Mouse (Mus musculus) kidney, adult 9 months (tissue): ENCODE data around the gene Gm20388.
"Not testable (repeated sequence)": the region's sequence is repeated elsewhere in the genome, so short reads cannot be mapped to it uniquely, and the experiment has no call there.

Experiments used
- DNase-seq: peaks from one replicate; pipeline ENCODE4 v3.0.0; 2022

Gene Gm20388

DNA sequence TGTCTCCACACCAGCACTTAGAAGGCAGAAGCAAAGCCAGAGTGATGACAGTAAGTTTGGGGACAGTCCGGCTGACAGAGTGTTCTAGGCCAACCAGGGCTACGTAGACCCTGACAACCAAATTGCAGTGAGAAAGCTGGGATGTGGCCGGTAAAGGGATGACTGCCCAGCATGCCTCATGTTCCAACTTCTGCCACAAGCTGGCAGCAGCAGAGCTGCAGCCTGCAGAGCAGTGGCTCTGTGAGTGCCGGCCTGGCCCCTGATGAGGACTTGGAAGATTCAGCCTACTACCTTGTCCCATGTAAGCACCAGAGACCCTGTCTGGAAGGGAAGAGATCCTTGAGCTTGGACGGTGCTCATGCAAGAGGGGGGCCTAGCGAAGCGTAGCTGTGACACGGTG is 765.1 kb downstream of the Gm20388 start:
- DNase-seq, result no peak

DNA sequence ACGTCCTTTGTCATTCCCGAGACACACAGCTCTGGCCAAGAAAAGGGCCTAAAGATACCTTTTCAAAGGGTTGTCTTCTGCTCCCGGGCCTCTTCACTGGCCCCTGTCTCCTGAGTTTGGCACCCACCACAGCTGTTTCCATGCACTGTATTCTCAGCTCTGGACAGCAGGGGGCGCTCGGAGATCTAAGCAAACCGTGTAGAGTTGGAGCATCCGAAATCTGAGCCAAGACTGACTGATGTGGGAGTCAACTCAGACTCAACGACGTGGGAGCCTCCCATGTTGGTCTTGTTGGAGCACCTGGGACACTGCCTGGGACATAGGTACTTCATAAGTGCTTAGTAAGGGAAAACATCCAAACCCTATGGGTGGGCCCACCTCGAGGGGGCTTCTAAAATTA is 767.8 kb downstream of the Gm20388 start:
- peak; percentile 85 for DNase-seq

DNA sequence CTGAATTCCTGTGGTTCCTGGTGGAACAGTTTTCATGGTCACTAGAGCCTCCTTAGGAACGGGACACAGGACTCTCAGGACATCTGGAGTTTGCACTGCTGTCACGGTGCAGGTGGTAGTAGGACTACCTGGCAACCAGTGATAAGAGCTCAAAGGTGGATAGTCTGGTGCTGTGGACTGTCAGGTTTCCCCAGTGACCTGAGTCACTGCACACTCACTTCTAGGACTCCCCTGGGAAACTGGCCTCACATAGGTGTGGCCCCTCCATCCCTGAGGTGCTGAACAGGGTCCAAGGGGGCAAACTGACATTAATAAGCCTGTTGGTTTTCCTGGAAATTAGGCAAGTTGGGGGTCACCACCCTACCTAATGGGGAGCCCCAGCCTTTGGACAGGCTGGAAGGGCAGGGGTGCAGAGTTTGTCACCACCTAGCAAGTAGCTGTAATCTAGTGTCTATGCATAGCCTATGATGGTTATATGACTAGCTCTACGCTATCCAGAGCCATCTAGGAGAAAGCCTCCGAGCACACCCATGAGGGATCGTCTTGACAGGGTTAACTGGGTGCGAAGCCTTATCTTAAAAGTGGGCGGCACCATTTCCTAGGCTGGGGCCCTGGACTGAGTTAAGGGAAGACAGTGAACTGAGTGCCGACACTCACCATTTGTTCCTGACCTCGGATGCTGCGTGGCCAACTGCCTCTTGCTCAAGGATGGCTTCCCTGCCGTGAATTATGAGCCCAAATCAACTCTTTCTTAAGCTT is 769.2 kb downstream of the Gm20388 start:
- no peak for DNase-seq

DNA sequence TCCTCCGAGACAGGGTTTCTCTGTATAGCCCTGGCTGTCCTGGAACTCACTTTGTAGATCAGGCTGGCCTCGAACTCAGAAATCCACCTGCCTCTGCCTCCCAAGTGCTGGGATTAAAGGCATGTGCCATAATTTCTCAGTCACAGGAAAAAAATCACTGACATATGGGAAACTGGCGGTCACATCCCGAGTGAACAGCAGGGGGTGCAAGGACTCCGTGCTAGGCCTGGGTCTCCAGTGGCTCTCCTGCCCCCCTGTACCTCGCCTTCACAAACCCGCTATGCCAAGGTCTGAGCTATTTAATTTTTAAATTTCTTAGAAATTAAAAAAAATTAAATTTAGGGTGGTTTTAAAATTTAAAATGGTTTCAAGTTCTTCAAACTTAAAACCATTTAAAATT is 769.8 kb downstream of the Gm20388 start:
- DNase-seq, result not testable (repeated sequence)

DNA sequence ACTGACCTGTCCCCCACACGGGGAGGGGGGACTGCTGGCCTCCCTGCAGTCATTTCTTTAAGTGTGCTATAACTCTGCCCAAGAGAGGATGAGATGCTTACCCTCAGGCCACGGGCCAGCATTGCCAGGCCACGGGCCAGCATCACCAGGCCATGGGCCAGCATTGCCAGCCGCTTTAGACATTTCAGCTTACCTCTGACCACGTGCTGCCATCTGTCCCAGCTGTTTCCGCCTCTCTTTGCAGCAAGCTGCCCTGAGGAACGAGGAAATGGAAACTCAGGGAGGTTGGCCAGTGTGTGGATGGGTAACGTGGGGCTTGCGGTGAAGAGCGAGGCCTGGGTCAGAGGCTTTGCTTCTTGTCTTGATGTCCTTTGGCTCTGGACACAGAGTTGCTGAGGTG is 770.5 kb downstream of the Gm20388 start:
- no peak for DNase-seq

DNA sequence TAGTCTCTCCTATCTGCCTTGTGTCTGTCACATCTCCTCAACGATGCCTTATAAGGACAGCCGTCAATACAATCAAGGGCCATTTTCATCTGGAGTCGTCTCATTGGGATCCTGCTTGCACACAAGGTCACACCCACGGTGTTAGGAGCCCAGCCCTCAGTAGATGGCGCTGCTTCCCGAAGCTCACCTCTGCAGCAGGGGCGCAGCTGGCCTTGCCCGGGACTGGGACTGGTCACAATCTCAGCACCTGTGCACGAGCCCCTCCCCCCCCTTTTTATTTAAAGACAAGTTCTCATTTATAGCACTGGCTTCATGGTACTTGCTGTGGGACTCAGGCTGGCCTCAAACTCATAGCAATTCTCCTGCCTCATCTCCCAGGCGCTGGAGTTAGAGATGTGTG is 773.0 kb downstream of the Gm20388 start:
- DNase-seq, result peak; percentile 83

DNA sequence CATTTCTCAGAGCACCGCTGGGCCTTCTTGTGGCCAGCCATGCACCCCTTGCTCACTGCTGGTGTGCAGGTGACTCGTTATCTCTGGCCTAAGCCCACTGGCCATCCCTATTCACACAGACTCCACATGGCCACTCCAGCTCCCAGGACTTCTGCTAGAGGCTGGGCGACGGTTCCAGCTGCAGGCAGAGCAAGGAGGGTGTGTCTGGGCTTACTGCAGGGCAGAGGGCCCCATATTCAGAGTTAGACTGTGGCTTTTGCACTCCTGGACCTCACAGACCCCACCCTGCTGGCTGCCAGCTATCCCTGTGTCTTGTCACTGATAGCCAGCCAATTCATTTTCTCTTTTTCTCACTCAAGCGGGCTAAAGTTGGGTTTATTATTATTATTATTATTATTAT is 773.4 kb downstream of the Gm20388 start:
- DNase-seq, result no peak

DNA sequence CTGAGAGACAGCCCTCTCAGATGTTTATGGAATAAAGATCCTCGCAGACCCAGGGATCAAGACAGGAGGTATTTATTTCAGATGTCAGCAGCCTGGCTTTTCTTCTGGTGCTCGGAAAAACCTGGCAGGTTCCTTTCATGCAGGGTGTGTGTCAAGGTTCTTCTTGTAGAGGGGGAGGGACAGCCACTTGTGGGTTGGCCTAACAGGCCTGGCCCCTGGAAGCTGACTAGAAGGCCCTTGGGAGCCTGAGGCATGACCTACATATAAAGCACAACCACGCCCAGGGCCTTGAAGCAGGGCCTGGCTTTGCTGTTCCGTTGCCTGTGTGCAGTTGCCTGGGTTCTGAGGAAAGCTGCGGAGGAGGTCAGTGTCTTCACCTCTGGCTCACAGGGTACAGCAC is 774.5 kb downstream of the Gm20388 start:
- DNase-seq, result no peak

DNA sequence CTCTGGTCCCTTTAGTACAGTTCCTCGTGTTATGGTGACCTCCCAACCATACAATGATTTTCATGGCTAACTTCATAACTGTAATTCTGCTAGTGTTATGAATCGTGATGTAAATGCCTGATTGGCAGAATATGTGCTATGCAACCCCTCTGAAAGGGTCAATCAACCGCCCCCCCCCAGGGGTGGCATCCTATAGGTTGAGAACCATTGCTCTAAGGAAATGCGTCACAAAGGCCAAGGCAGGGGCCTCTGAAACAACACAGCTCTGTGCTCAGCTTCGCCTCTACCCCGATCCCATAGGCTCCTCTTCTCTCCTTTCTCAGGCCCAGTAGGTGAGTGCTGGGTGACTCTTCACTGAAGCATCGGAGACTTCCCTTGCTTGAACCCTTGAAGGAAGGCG is 775.0 kb downstream of the Gm20388 start:
- DNase-seq, result no peak

DNA sequence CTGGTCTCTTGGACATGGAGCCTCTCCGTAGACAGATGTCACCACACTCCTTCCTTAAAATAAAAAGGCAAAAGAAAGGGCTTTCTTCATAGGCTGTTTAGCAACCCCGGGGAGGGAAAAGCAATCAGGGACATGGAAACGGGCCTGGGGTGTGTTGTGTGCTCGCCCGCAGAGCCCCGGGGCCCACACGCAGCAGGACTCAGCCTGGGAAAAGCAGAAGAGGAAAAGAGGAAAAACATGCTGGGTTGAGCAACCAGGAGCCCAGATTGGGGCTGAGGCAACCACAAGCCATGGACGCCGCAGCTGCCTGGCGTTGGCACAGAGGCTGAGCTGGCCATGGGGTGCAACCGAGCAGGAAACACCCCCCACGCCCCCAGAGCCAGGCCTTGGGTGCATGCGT is 775.4 kb downstream of the Gm20388 start:
- no peak for DNase-seq

DNA sequence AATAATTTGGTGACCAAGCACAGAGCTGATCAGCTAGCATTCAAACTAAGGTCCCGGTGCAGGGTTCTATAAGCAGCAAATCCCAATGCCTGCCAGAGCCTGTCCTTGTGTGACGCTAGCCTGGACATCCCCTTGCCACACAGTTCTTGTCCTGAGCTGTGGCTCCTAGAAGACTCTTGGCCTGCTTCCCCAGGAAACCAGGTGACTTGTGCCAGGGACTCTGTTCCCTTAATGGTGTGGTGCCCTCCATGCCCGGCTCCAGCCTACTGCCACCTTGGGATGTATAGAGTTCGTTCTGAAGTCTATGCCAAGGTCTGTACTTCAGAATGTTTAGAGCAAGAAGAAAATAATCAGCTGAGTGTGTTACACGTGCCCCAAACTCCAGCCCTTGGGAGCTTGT is 775.9 kb downstream of the Gm20388 start:
- no peak for DNase-seq

DNA sequence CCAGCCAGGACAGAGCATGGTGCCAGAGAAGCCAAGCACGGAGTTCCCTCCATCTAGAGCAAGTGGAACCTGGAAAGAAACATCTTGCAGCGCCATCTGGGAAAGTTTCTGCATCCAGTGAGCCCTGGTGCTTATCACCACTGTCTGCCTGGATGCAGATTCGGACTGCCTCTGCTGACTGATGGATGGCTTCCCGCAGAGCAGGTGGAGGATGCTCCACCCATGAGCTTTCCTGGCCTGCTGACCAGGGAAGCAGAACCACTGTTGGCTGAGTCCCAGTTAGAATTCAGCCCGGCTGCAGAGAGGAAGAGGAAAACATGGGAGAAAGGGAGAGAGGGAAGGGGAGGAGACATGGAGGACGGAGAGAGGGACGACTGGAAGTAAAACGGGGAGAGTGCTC is 777.1 kb downstream of the Gm20388 start:
- peak; percentile 64 for DNase-seq

DNA sequence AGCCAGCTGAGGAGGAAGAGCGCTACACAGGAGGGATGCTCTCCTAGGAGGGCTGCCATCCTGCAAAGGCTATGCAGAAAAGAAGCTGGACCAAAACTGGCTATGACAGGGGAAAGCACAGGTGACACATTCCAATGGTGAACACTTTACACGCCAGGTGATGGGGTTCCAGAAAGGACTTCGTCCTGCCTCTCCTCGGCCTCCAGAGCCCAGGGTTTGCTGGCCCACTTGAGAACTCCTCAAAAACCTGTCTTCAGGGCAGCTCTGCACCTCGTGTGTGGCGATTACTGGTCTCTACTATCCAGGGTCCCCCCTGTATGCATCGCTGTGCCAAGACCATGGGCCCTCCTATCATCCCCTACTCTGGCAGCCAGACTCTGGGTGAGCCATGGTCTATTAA is 777.9 kb downstream of the Gm20388 start:
- DNase-seq, result no peak

DNA sequence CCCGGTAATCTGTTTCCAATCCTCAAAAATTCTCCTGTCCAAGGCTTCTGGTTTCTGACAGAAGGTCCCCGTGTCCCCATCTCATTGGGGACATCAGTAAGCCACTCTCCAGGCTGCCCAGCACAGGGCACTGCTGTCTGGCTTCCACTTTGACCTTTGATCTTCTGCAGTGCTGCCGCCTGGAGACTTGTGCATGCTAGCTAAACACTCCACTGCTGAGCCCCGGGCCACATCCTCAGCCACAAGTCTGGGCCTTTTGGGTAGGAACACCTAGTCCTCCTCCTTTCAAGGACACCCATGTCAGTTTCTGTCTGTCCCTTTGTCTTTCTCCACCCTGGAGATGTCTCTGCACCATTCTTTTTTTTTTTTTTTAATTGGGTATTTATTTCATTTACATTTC is 782.3 kb downstream of the Gm20388 start:
- DNase-seq, result no peak

DNA sequence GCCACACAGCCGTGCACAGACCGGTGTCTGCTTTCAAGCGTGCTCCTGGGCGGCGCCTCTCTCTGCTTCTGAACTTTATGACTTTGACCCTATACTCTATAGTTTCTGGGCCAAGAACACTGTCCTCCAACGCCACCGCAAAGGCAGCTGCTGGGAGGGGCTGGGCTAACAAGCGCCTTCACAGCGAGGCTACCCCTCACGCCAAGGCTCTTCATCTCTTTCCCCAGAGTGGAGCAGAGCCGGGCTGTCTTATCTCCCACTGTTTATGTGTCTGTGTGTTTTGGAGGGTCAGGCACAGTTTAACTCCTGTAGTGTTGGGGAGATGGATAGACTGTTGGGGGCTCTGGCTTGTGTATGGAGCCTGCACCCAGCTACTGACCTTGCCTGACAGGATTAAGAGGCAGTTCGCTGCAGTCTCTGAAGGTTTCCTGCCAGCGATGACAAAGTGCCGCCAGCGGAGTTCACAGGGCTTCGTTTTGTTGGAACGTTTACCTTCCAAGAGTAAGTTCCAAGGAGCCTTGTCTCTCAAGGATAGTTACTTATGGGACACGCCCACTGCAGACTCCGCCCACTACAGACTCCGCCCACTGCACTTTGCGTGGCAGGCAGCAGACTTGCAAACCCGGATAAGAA is 783.3 kb downstream of the Gm20388 start:
- DNase-seq, result peak; percentile 47

DNA sequence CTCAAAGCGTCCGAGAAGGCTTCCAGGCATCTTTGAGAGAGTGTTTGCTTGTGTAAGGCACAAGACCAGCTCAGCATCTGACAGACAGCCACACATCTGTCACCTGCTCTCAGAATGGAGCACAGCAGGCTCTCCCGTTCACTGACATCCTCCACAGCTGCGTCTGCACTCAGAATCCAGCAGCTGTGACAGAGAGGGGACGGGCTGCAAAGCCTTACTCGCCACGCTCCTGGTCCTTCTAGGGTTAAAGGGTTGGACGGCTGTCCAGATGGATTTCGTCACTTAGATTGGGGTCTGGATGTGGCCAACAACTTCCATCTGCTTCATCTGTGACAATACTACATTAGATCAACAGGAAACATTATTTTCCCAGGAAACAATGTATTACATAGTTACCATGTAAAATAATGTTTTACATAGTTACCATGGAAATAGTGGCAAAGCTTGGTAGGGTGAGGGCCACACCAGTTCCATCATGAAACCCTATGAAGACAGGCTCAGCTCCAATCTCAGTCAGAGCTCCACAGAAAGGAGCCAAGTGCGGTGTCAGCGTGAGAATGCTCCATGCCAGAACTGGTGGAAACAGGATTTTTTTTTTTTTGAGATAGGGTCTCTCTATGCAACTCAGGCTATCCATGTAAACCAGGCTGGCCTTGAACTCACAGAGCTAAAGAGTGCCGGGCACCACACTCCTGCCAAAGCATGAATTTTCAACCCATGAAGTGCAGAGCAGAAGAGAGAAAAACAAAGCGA is 785.9 kb downstream of the Gm20388 start:
- DNase-seq, result no peak

DNA sequence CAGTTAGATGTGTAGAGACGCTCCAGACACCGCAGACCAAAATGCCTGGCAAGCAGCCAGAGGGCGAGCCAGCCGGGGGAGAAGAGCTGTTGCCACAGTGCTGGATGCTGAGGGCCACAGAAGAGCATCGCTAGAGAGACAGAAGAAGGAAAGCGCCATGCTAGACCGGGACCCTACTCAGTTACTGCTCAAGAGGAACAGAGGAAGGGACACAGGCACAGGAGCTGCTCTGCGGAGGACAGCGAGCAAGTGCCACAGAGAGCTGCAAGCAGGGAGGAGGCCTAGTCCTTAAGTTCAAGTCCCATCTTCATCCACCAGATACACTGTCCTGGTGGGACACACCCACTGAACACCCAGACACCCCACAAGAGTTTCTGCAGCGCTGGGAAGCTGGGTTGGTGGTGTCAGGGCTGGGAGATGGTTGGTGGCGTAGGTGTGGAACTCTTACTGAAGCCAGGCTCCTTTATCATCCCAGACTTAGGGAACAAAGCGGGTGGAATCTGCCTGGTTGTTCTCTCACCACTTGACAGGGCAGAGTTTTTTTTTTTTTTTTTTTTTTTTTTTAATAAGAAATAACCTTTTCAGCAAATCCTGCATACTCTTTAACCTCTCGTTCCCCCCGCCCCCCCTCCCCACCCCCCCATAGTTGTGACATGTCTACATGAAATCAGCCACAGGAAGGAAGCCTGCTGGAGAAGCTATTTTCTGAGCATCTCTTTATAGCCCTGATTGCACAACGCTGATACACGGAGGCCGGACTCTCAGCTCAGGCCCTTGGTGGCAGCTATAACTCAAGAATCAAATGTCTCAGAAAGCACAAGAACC is 786.7 kb downstream of the Gm20388 start:
- no peak for DNase-seq

DNA sequence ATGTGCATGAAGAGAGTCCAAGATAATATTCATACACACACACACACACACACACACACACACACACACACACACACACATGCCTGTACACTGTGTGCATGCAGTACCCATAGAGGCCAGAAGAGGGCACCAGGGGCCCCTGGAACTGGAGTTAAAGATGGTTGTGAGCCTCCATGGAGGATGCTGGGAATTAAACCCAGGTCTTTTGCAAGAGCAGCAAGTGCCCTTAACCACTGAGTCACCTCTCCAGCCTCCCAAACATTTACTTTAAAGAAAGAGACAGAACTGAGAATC is 787.3 kb downstream of the Gm20388 start:
- no peak for DNase-seq

DNA sequence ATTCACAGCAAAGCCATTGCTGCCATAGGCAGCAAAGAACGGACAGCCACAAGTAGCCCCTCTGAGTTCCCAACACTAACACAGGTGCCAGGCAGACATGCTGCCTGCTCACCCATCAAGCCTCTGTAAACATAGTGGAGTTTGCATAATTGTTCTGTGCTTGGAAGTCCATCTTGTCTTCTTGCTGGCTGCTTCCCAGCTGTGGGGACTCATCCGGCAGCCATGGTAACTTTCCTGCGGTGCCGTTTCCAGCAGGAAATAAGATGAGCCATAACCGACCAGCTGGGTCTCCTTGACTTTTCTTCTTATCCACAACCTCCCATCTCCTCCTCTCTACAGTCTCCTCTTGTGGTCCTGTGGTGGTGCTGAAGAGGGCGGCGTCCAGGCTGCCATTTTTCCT is 787.8 kb downstream of the Gm20388 start:
- DNase-seq, result no peak

DNA sequence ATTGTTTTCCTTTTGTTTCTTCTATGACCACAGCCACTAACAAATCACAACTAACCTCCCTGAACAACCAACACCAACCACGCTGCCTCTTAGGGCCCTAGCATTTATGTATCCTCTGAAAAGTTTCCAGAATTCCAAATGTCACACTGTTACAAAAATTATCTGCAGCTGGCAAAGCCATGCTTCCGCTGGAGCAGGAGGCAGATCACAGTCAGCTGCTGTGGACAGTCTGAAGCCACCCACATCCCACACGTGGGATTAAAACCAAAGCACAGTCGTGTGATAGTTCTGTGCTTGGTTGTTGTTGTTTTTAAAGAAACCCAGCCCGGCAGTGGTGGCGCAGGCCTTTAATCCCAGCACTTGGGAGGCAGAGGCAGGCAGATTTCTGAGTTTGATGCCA is 788.4 kb downstream of the Gm20388 start:
- no peak for DNase-seq

DNA sequence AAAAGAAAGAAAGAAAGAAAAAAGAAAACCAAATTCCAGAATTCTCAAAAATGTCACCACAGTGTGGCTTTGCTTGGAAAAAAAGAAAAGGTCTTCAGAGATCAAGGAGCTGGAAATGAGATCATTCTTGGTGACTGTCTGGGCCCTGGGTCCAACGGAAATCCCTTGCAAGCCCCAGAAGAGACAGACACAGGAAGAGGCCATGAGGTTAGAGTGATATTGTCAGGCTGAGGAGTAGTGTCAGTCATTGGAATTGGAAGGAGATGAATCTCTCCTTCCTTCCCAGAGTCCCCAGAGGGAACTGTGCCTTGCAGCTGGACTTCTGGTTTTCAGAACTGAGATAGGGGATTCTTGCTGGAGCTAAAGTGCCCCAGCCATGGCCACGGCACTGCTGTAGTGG is 788.9 kb downstream of the Gm20388 start:
- DNase-seq, result no peak

DNA sequence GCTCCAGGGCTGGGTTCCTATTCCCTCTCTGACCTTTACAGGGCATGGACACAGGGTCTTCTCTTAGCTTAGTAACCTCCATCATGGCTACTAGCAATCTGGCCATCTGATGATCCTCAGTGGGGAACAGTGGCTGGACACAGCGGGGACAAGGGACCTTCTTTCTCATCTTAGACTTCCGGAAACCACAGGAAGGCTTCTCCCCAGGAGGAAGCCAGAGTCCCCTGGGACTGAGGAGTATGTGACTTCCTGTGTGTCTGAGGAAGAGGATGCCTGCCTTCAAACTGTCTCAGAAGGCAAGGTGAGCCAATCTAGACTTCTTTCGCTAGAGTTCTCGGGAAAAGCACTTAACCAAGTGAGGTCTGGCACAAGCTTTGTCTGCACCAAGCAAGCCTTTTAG is 789.4 kb downstream of the Gm20388 start:
- no peak for DNase-seq

DNA sequence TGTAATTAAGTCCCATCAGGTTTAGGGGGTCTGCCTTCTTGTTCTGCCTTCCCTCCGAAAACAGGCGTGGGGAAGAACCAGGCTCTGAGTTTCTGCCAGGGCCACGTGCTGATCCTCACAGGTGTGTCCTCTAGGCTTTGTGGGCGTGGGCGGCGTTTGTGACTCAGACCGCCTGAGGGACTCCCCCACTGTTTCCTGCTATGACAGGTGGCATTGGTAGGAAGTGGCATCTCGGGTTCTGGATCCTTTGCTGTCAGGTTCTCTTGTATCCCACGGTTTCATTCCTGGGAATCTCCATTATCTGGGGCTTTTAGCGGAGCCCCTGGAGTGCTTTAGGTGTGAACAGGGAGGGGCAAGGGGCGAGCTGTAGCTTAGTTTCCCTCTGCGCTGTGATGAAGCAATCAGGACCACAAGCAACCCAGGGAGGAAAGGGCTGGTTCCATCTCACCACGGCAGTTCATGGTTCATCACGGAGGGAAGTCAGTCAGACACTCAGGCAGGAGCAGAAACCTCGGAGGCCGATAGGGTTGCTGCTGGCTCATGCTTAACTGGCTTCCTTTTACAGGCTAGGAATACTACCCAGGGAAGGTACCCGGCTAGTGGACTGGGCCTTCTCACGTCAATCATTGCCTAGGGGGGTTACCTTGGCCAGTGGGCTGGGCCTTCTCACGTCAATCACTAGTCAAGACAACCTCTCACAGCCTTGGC is 791.3 kb downstream of the Gm20388 start:
- no peak for DNase-seq
